Mouse (Mus musculus): ENCODE measurements at regions not wholly inside any gene's neighbourhood (a gene's known extent, or its start where the extent isn't known, plus 50 kb on each side); places are given as distances from the start of the nearest gene placed in this dataset.
"Not testable (repeated sequence)": the region's sequence is repeated elsewhere in the genome, so short reads cannot be mapped to it uniquely, and the experiment has no call there.

DNA sequence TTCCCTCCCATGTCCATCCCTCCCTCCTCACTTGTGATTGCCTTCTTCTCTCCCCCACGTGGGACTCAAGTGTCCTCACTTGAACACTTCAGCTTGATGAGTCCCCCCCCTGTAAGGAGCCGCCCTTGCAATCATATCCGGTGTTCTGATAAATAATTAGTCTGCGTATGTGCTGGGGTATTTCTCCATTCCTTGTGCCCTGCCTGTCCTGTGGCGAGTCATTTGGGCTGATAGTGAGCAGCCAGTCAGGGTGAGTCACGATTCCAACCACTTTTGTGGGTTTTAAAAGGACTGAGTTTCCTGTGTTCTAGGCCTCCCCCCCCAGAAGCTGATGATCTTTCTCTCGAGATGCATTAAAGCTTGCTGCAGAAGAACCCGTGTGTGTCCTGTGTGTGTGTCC, 820.9 kb downstream of the Kcnt2 start:
- DNase-seq: not testable (repeated sequence)

DNA sequence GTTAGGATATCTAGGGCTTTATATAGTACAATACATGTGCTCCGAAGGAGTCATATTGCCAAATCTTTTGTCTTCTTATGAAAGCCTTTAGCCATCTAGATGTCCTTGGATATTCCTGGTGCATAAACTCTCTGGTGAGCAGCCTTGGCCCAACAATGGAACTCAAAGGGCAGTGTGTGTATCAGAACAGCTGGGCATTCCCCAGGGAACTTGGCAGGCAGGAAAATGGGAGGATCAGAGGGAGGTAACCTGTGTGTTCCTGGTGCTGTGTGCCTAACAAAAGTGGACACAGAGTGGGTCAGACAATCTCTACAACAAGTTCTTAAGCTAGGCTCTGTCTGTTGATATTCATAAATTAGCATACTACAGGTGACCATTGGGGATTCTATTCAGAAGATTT, 851.6 kb downstream of the Kcnt2 start:
- DNase-seq: no peak

DNA sequence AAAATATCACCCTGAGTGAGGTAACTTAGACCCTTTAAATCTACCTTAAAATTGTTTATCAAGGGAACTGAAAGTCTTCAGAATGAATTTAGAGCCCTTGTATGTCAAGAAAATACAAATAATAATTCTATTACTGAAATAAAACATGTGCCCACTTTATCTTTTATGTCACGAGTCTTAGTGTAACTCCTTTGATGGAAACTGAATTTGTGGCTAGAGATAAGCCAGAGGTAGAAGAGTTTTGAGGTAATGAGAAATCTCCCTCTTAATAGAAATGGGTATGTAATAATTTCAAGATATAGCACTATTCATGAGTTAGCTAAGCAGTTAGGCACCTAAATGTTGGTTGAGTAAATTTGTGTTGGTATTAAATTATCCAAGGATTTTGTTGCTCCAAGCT, 856.6 kb downstream of the Kcnt2 start:
- no peak for DNase-seq

DNA sequence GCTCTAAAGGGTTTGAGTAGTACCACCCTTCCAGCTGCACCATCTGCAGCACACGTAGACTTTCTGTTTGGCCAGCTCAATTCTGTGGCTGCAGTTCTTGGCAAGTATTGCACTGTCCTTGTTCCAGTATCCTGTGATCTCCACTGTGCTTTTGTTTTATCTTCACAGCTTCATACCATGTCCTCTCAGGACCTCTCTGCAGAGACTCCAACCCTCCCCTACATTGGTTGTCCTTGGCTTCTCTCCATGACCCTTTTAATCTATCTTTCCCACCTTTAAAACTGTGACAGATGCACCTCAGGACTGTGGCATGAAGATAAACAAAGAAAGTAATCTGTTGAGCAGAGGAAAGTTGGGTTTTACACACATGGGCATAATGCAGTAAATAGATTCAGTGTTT, 858.1 kb downstream of the Kcnt2 start:
- DNase-seq: no peak

DNA sequence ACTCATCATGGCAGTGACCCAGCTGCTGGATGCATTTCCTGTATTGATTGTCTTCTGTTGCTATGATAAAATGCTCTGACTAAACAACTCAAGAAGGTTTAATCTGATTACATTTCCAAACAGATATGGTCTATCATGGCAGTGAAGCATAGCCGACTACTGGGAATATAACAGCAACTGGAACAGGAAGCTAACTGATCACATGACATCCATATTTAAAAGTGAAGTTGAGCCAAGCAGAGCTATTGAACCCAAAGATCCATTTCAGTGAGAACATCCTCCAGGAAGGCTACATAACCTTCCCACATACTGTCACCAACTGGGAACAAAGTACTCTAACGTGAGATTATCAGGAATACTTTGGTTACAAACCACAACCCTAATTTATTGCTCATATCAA, 858.7 kb downstream of the Kcnt2 start:
- DNase-seq: no peak

DNA sequence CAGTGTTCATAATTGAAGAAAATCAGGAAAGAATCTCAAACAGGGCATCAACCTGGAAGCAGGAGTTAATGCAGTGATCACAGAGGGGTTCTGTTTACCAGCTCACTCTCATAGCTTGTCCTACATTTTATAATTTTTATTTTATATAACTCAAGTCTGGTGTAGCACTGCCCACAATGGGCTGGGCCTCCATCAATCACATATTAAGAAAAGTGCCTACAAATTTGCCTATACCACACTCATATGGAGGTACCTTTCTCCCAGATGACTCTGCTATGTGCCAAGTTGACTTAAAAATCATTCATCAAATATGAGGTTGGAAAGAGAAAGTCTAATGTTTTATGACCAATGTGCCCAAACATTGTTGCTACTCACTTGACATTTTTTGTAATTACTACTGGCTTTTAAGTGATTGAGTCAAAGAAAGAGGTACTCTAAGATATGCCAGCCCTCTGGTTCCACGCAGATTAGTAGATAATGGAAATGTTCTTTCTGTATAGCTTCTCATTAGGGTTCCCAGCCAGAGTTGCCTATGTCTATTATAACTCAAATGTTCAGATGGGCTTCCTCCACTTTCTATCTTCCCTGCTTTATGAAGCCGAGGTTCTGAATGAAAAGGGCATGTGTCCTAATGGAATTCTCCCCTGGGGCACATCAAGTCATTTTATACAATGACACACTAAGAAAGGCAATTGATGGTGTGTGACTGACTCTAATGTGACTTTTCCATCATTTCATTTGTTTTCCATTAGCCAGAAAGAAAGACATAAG, 891.0 kb downstream of the Kcnt2 start:
- DNase-seq: no peak

DNA sequence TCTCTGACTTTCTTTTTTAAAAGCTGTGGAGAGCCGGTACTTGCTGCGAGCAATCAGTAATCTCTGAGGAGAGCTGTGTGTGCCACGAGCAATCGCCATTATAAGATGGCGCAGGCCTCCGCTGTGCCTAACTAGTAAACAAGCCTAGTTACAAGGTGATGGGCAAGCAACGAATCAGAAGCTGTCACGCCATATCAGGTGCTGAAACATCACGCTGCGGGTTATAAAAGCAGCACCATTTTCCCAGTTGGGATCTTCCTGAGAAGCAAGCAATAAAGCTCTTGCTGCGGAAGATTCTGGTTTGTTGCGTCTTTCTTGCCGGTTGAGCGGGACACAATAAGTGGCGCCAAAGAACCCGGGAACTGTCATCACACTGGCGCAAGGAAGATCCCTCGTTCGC, 894.2 kb downstream of the Kcnt2 start:
- DNase-seq: not testable (repeated sequence)

DNA sequence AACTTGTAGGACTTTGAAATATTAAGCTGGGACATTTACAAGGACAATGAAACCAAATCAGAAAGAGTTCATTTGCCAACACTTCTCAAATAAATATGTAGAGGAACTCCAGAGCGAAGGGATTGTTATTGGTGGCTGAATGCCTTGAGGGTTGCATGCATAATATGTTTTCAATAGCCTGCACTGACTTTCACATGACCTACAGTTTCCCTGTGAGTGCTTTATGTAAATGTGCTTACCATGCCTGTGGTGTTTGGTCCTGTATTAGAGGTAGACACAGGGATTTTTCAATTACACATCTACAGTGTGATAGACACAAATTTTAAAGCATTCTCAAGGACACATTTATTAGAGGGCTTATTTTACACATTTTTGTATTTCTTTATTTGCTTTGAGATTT, 899.8 kb downstream of the Kcnt2 start:
- peak; percentile 2 to 44 for DNase-seq

DNA sequence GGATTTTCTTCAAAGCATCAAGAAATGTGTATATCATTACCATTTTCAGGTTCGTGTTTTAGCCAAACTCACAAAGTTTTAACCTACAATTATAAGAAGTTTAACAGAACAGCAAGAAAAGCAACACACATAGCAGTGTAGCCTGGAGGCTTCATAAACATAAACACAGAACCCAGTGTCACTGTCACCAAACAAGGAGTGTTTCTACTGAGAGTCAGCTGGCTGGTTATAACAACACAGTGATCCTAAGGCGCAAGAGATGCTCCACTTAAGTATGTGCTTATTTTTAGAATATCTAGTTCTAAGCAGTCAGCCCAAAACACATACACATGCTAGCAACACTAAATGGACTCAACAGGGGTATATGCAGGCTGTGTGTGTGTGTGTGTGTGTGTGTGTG, 903.9 kb downstream of the Kcnt2 start:
- no peak for DNase-seq

DNA sequence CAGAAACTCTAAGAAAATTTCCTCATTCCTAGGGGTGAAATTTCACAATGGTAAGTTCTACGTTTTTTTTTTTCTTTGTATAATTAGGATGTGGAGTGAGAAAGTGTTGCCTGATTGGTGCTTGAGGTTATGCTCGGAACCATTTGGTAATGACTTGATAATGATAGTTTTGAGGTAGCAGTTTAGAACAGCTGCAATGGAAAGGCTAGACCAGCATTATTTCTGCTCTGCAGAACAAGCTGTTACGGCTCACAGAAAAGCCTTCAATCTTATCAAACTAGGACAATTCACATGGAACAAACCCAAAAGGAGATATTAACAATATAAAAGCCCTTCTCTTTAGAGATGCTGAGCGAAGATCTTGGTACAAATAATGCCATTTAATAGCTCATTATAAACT, 908.6 kb downstream of the Kcnt2 start:
- no peak for DNase-seq

DNA sequence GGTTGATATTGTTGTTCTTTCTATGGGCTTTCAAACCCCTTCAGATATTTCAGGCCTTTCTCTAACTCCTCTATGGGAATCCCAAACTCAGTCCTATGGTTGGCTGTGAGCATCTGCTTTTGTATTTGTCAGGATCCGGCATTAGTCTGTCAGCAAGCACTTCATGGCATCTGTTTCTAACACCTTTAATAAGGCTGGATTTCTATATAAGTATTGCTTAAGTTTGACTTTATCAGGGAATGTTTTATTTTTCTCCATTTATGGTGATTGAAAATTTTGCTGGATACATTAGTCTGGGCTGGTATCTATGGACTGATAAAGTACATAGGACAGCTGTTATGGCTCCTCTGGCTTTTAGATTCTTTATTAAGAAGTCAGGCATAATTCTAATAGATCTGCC, 915.8 kb downstream of the Kcnt2 start:
- DNase-seq: no peak

All from kidney, postnatal 36 days (tissue).